Mouse (Mus musculus): ENCODE results near the gene Ms4a4c.
"Not testable (repeated sequence)": the region's sequence is repeated elsewhere in the genome, so short reads cannot be mapped to it uniquely, and the experiment has no call there.

Ms4a4c gene

DNA sequence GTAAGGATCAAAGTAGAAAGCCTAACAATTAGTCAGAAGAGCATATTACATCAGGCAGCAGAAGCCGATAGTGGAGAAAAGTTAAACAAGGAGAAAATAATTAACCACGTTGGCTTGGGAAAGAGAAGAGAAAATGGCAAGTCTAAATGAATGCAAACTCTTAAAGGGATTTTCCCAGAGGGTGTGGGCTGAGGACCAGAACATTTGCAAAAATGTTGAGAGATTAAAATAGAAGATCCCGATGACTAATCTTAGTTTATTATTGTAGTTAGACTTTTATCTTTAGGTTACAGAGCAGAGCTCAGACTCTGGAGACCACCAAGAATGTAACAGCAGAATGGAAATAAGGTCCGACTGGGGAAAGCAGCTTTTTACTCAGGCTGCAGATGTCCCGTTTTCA is 61.9 kb downstream of the Ms4a4c start:
- DNase-seq = no peak

DNA sequence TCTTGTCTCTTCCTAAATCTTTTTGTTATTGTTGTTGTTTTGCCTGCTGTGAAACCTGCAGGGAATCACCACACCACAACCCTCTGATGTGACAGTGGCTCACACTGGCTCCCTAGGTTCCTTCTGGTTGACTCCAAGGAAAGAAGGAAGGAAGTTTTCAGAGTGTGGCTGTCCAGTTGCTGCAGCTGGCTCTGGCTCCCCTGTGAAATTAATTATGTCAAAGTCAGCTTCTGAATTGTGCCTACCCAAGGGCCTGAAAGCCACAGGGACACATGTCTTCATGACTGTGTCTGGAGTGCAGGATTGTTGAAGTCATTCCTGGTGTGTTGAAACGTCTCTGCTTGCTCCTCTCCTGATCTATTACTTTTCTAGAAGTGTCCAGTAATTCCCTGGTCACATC is 63.8 kb downstream of the Ms4a4c start:
- not testable (repeated sequence) for DNase-seq

DNA sequence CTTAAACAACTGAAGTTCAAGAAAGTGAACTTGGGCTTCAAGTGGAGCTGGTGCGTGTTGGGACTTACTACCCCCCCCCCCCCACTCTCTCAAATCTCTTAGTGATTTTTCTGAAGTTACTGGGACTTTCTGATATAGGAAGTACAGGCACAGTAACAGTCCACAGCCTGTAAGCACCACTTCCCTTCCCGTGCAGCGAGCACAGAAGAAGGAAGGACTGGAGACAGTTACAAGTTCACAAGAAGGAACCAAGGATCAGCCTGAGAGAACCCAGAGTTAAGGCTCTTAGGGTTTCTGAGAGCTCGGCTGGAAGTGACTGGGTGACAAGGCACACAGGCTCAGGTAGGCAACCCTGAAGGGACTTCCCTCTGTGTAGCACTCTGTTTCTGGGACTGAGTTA is 64.6 kb downstream of the Ms4a4c start, which contains the start of gene Ms4a6c:
Ms4a6c (plus strand) TSS at position 152 of the 400 bp plus-strand sequence.
- not testable (repeated sequence) for DNase-seq
